Mouse (Mus musculus): ENCODE measurements around the gene Akap5. TPM values are rescaled to one million over a fixed set of nuclear protein-coding genes. Genes with fewer than 3 reads are reported as not detected.

Gene Akap5
- polyA plus RNA-seq, 1 experiment from 2014 or later, result 2.0 TPM

DNA sequence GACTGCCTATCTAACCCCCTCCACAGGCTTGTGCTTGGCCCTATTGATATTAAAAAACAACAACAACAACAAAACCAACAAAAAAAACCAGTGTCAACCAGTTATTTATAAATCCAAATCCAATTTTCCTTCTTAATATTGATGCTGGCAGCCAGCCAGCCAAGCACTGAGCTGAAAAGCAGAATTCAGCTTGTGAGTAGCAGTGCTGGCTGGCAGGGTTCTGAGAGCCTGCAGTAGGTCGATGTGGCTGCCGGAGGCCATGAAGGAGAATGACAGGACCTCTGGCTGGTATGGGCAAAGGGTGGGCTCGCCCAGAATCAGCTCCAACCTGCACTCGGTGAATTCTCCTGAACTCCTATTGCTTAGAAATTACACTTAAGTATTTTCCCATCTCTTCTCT, 20.5 kb upstream of the Akap5 start:
- H3K9ac ChIP-seq (replicated peaks; ENCODE audit: low read length), result no peak overlapping the region
- H3K4me1 ChIP-seq (ENCODE audit: control insufficient read depth, insufficient read depth, low read length), result no peaks in the 10 kb centered on the region
- 87% methylated on average over 4 of the region's 4 CpGs for WGBS
- no peaks in the 10 kb centered on the region for H3K9me3 ChIP-seq (replicated peaks; ENCODE audit: control insufficient read depth, low read length)
- H3K4me2 ChIP-seq (ENCODE audit: low read depth, low read length), result no peak overlapping the region
- DNase-seq (ENCODE audit: low spot score) (no peak), ATAC-seq (replicated peaks; ENCODE audit: insufficient number of reproducible peaks, low FRiP score, low TSS enrichment, low read depth) (no peak)
- no peaks in the 10 kb centered on the region; the same call in none of the 2 replicates for H3K36me3 ChIP-seq (replicated peaks; ENCODE audit: control insufficient read depth, insufficient read depth, low read depth, low read length)
- no peak overlapping the region for H3K4me3 ChIP-seq (ENCODE audit: low read depth, low read length)
- no peaks in the 10 kb centered on the region for H3K27me3 ChIP-seq (ENCODE audit: control insufficient read depth, insufficient read depth, low read length)
- H3K27ac ChIP-seq (replicated peaks; ENCODE audit: low read depth, low read length), result no peak overlapping the region

DNA sequence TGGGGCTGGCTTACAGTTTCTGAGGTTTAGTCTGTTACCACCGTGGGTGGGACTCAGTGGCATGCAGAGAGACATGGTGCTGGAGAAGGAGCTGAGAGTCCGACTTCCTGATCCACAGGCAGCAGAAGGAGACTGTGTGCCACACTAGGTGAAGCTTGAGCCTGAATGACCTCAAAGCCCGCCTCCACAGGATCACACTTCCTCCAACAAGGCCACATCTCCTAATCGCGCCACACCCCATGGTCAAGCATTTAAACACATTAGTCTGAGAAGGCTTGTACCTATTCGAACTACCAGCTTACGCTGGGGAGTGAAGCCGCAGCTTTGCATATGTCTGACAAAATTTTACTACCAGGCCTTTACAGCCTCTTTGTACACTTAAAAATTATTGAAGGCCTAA, 19.6 kb upstream of the Akap5 start:
- Histone ChIP-seq H3K36me3 (replicated peaks; ENCODE audit: control insufficient read depth, insufficient read depth, low read depth, low read length) (no peaks in the 10 kb centered on the region; the same call in none of the 2 replicates), H3K4me2 (ENCODE audit: low read depth, low read length) (no peak overlapping the region), H3K4me1 (ENCODE audit: control insufficient read depth, insufficient read depth, low read length) (no peaks in the 10 kb centered on the region), H3K9ac (replicated peaks; ENCODE audit: low read length) (no peak overlapping the region), H3K9me3 (replicated peaks; ENCODE audit: control insufficient read depth, low read length) (no peaks in the 10 kb centered on the region), H3K27ac (replicated peaks; ENCODE audit: low read depth, low read length) (no peak overlapping the region), H3K4me3 (ENCODE audit: low read depth, low read length) (no peak overlapping the region), H3K27me3 (ENCODE audit: control insufficient read depth, insufficient read depth, low read length) (no peaks in the 10 kb centered on the region)
- DNase-seq (ENCODE audit: low spot score) (no peak), ATAC-seq (replicated peaks; ENCODE audit: insufficient number of reproducible peaks, low FRiP score, low TSS enrichment, low read depth) (no peak)
- 90% methylated on average over 8 of the region's 8 CpGs for WGBS

DNA sequence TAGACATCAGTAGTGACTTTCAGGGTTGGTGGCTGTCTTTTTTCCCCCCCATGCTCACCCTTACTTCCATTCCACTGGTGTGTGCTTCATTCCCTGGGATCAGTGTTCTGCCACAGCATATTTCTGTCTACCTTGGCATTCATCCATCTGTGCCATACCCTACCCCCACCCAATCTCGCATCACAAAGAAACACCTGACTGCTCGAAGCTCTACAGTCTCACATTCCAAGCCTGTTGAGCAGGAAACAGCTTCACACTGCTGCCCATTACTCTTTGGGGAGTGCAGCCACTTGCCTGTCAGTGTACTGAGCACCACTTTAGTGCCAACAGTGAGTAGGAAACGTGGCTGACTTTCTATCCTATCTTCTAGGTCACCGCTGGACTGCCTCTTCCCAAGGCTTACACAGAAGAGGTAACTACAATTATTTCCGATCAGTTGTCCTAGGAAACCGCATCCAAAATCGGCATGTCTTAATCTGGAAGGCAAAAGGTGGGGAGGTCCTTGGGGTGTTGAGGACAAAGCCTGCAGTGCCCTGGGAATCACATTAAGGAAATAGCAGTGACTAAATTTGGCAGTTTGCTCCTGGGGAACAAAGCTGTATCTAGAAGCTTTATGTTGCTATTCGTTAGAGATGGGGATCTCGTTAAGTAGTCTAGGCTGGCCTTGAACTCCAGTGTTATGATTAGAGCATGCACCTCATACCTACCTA, 17.7 kb upstream of the Akap5 start:
- Histone ChIP-seq H3K36me3 (replicated peaks; ENCODE audit: control insufficient read depth, insufficient read depth, low read depth, low read length) (no peaks in the 10 kb centered on the region; the same call in 1 of the 2 replicates), H3K4me1 (ENCODE audit: control insufficient read depth, insufficient read depth, low read length) (no peaks in the 10 kb centered on the region), H3K9ac (replicated peaks; ENCODE audit: low read length) (no peak overlapping the region), H3K4me2 (ENCODE audit: low read depth, low read length) (no peak overlapping the region), H3K27ac (replicated peaks; ENCODE audit: low read depth, low read length) (no peak overlapping the region), H3K27me3 (ENCODE audit: control insufficient read depth, insufficient read depth, low read length) (no peaks in the 10 kb centered on the region), H3K4me3 (ENCODE audit: low read depth, low read length) (no peak overlapping the region), H3K9me3 (replicated peaks; ENCODE audit: control insufficient read depth, low read length) (no peaks in the 10 kb centered on the region)
- no peak for DNase-seq (ENCODE audit: low spot score)
- ATAC-seq (replicated peaks; ENCODE audit: insufficient number of reproducible peaks, low FRiP score, low TSS enrichment, low read depth), result peak; percentile 41; the same call in 1 of the 2 replicates
- 88% methylated on average over 9 of the region's 9 CpGs for WGBS

DNA sequence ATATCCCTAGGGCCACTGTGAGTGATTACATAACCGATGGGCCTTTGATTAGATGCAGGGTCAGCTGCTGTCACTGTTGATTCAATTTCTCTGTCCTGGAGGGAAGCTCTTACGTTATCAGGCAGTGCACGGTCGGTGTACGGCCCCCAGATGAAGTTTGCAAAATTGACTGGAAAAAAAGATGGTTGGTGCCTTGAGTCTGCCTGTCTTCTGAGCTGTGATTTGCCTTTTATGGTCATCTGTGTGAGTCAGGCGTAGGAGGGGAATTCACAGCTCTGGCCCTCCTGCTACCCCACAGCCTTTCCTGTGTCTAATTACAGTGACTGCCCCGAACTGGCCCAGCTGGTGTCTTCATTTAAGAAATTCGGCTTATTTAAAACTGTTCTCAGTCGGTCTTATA, 16.7 kb upstream of the Akap5 start:
- Histone ChIP-seq H3K4me3 (ENCODE audit: low read depth, low read length) (no peak overlapping the region), H3K9me3 (replicated peaks; ENCODE audit: control insufficient read depth, low read length) (no peaks in the 10 kb centered on the region), H3K9ac (replicated peaks; ENCODE audit: low read length) (no peak overlapping the region), H3K4me1 (ENCODE audit: control insufficient read depth, insufficient read depth, low read length) (no peaks in the 10 kb centered on the region), H3K27me3 (ENCODE audit: control insufficient read depth, insufficient read depth, low read length) (no peaks in the 10 kb centered on the region), H3K4me2 (ENCODE audit: low read depth, low read length) (no peak overlapping the region), H3K36me3 (replicated peaks; ENCODE audit: control insufficient read depth, insufficient read depth, low read depth, low read length) (no peaks in the 10 kb centered on the region; the same call in 1 of the 2 replicates), H3K27ac (replicated peaks; ENCODE audit: low read depth, low read length) (no peak overlapping the region)
- DNase-seq (ENCODE audit: low spot score), result peak; percentile 10
- no peak for ATAC-seq (replicated peaks; ENCODE audit: insufficient number of reproducible peaks, low FRiP score, low TSS enrichment, low read depth)
- 53% methylated on average over 9 of the region's 9 CpGs for WGBS

DNA sequence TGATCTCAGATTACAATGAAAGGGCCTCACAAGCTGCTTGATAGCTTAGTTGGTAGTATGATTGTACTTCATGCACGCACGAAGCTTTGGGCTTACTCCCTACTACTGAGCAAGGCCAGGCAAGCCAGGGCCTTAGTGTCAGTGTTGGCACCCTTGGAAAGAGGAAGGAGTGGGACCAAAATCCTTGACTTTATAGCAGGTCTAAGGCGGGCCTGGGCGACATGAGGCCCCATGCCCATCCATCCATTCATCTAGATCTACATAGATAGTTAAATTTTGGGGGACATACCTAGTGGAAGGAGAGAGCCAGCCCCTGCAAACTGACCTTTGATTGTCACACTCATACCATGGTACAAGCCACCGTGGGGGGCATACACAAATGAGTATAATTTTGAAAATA, 16.3 kb upstream of the Akap5 start:
- Histone ChIP-seq H3K27ac (replicated peaks; ENCODE audit: low read depth, low read length) (no peak overlapping the region), H3K36me3 (replicated peaks; ENCODE audit: control insufficient read depth, insufficient read depth, low read depth, low read length) (no peaks in the 10 kb centered on the region; the same call in 1 of the 2 replicates)

DNA sequence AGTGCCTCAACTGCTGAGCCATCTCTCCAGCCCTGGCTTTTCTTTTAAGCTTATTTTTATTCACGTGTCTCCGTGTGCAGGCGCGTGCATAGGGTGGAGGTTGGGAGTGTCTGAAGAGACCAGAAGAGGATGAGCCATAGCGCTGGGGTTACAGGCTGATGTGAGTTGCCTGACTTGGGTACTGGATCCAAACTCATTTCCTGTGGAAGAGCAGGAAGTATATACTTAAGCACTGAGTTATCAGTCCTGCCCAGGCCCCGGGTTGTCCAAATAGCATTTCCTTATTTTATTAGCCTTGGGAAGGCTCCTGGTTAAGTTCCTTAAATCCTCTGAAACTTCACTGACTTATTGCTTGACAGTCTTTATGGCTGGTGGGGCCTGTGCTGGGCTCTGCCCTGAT, 14.7 kb upstream of the Akap5 start:
- Histone ChIP-seq H3K27ac (replicated peaks; ENCODE audit: low read depth, low read length) (no peak overlapping the region), H3K9ac (replicated peaks; ENCODE audit: low read length) (no peak overlapping the region), H3K9me3 (replicated peaks; ENCODE audit: control insufficient read depth, low read length) (no peaks in the 10 kb centered on the region), H3K4me2 (ENCODE audit: low read depth, low read length) (no peak overlapping the region), H3K4me1 (ENCODE audit: control insufficient read depth, insufficient read depth, low read length) (no peaks in the 10 kb centered on the region), H3K27me3 (ENCODE audit: control insufficient read depth, insufficient read depth, low read length) (no peaks in the 10 kb centered on the region), H3K4me3 (ENCODE audit: low read depth, low read length) (no peak overlapping the region), H3K36me3 (replicated peaks; ENCODE audit: control insufficient read depth, insufficient read depth, low read depth, low read length) (no peaks in the 10 kb centered on the region)
- WGBS, result 84% methylated on average over 6 of the region's 6 CpGs
- ATAC-seq (replicated peaks; ENCODE audit: insufficient number of reproducible peaks, low FRiP score, low TSS enrichment, low read depth) (no peak), DNase-seq (ENCODE audit: low spot score) (no peak)

More for the DNA sequence above, 16.3 kb upstream of the Akap5 start:
- Histone ChIP-seq H3K9me3 (replicated peaks; ENCODE audit: control insufficient read depth, low read length) (no peaks in the 10 kb centered on the region), H3K27me3 (ENCODE audit: control insufficient read depth, insufficient read depth, low read length) (no peaks in the 10 kb centered on the region), H3K4me1 (ENCODE audit: control insufficient read depth, insufficient read depth, low read length) (no peaks in the 10 kb centered on the region), H3K4me2 (ENCODE audit: low read depth, low read length) (no peak overlapping the region), H3K9ac (replicated peaks; ENCODE audit: low read length) (no peak overlapping the region), H3K4me3 (ENCODE audit: low read depth, low read length) (no peak overlapping the region)
- DNase-seq (ENCODE audit: low spot score) (no peak), ATAC-seq (replicated peaks; ENCODE audit: insufficient number of reproducible peaks, low FRiP score, low TSS enrichment, low read depth) (no peak)
- WGBS, result 88% methylated on average over 5 of the region's 5 CpGs

DNA sequence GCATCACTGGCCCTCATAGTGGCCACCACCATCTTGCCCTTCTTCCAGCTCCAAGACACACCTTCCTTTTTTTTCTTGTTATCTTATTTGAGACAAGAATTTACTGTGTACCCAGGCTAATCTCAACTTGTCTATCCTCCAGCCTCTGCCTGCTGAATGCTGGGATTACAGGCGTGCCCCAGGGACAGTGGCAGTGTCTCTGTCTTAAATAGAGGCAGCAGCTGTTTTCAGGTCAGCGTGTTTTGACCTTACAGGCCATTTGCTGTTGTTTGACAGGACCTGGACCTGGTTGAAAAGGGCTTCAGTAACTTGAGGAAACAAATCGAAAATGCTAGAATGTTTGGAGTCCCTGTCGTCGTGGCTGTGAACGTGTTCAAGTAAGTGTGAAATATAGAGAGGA, 14.1 kb upstream of the Akap5 start:
- Histone ChIP-seq H3K9ac (replicated peaks; ENCODE audit: low read length) (no peak overlapping the region), H3K36me3 (replicated peaks; ENCODE audit: control insufficient read depth, insufficient read depth, low read depth, low read length) (no peaks in the 10 kb centered on the region), H3K9me3 (replicated peaks; ENCODE audit: control insufficient read depth, low read length) (no peaks in the 10 kb centered on the region), H3K4me1 (ENCODE audit: control insufficient read depth, insufficient read depth, low read length) (no peaks in the 10 kb centered on the region), H3K27ac (replicated peaks; ENCODE audit: low read depth, low read length) (no peak overlapping the region), H3K4me2 (ENCODE audit: low read depth, low read length) (no peak overlapping the region), H3K4me3 (ENCODE audit: low read depth, low read length) (no peak overlapping the region), H3K27me3 (ENCODE audit: control insufficient read depth, insufficient read depth, low read length) (no peaks in the 10 kb centered on the region)
- no peak for ATAC-seq (replicated peaks; ENCODE audit: insufficient number of reproducible peaks, low FRiP score, low TSS enrichment, low read depth)
- no peak for DNase-seq (ENCODE audit: low spot score)
- WGBS, result 75% methylated on average over 6 of the region's 6 CpGs

DNA sequence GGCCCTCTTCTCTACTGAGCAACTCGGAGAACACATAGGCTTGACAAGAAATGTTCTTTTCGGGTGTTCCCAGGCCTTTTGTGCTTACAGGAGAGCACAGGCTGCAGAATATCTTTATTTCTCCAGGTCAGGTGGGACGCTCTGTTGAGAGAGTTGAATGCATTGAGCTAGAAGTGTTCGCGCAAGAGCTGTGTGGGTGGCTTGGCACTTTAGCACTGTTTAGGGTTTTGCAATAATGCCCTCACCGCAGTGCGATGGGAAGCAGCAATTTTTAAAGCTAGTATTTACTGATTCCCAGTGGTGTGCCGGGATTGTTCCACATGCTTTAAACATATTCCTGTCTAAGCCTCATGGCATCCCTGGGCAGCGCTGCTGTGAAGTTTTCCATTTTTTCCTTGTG, 13.5 kb upstream of the Akap5 start:
- 91% methylated on average over 9 of the region's 9 CpGs for WGBS
- Histone ChIP-seq H3K4me3 (ENCODE audit: low read depth, low read length) (no peak overlapping the region), H3K9ac (replicated peaks; ENCODE audit: low read length) (no peak overlapping the region), H3K4me1 (ENCODE audit: control insufficient read depth, insufficient read depth, low read length) (no peaks in the 10 kb centered on the region), H3K9me3 (replicated peaks; ENCODE audit: control insufficient read depth, low read length) (no peaks in the 10 kb centered on the region), H3K4me2 (ENCODE audit: low read depth, low read length) (no peak overlapping the region), H3K36me3 (replicated peaks; ENCODE audit: control insufficient read depth, insufficient read depth, low read depth, low read length) (no peaks in the 10 kb centered on the region), H3K27me3 (ENCODE audit: control insufficient read depth, insufficient read depth, low read length) (no peaks in the 10 kb centered on the region), H3K27ac (replicated peaks; ENCODE audit: low read depth, low read length) (no peak overlapping the region)
- ATAC-seq (replicated peaks; ENCODE audit: insufficient number of reproducible peaks, low FRiP score, low TSS enrichment, low read depth) (no peak), DNase-seq (ENCODE audit: low spot score) (no peak)

Data from embryonic facial prominence, embryonic 11.5 days (tissue).